Mouse (Mus musculus): Measurements from ENCODE around the gene Racgap1.

- TF ChIP-seq POLR2A (IDR thresholded peaks at IDR 0.05; ENCODE audit: low read depth, low read length) (peak; percentile 57), CTCF (conservative IDR thresholded peaks at IDR 0.05; ENCODE audit: insufficient read depth, insufficient read length, low read depth, low read length) (no peak)
These were observed 64.9 kb downstream of the Racgap1 start for GRCm38 (mm10) chr15:99586525-99586924.
